Mouse (Mus musculus) hindbrain, embryonic 14.5 days (tissue): ENCODE measurements around the gene Nme6. TPM values are rescaled to one million over a fixed set of nuclear protein-coding genes. Genes with fewer than 3 reads are reported as not detected.
A peak's percentile ranks its signal among the peaks of the same experiment; 100 is the strongest.

ENCODE experiments used
- ATAC-seq: fragments of 200-750 bp; cut with Nextera tagmentation; 2 replicates; pipeline ENCODE4 v1.8.0; 2017; ENCODE audit warnings: moderate number of reproducible peaks, mild to moderate bottlenecking, moderate TSS enrichment, moderate library complexity; ENCODE audit not compliant: low FRiP score
- DNase-seq: peaks from one replicate; pipeline ENCODE4 v3.0.0-alpha.2; 2015; ENCODE audit warnings: low spot score
- H3K27ac ChIP-seq: fragments of 300-500 bp; sonication (generic); 2 replicates; pipeline ENCODE4 v1.5.1; 2014; ENCODE audit warnings: mild to moderate bottlenecking, moderate library complexity
- H3K27me3 ChIP-seq: fragments of 300-500 bp; sonication (generic); 2 replicates; pipeline ENCODE4 v1.6.1; 2014; ENCODE audit warnings: mild to moderate bottlenecking, low read length, mixed read lengths; ENCODE audit not compliant: control insufficient read depth, insufficient read depth
- H3K36me3 ChIP-seq: fragments of 300-500 bp; sonication (generic); replicated peaks from 2 replicates; pipeline ENCODE4 v1.6.1; 2014; ENCODE audit not compliant: control insufficient read depth, insufficient read depth
- H3K4me1 ChIP-seq: fragments of 300-500 bp; sonication (generic); replicated peaks from 2 replicates; pipeline ENCODE4 v1.6.1; 2014; ENCODE audit warnings: antibody characterized with exemption, low read length, mixed read lengths; ENCODE audit not compliant: control insufficient read depth, insufficient read depth
- H3K4me2 ChIP-seq: fragments of 300-500 bp; sonication (generic); replicated peaks from 2 replicates; pipeline ENCODE4 v1.6.1; 2014; ENCODE audit warnings: mild to moderate bottlenecking, moderate library complexity
- H3K4me3 ChIP-seq: fragments of 300-500 bp; sonication (generic); replicated peaks from 2 replicates; pipeline ENCODE4 v1.5.1; 2014; ENCODE audit warnings: mild to moderate bottlenecking, low read length
- H3K9ac ChIP-seq: fragments of 300-500 bp; sonication (generic); 2 replicates; pipeline ENCODE4 v1.6.1; 2014
- H3K9me3 ChIP-seq: fragments of 300-500 bp; sonication (generic); 2 replicates; pipeline ENCODE4 v1.6.1; 2016; ENCODE audit warnings: low read length; ENCODE audit not compliant: control insufficient read depth
- WGBS: fragments of 180-500 bp; shearing (Covaris S2); extraction: QIAGEN DNeasy Blood & Tissue Kit; methylation state at CpG from one replicate; pipeline ENCODE4 v1.1.7; 2014; 5-methylcytosine and 5-hydroxymethylcytosine counted together
- polyA plus RNA-seq: library from polyadenylated mRNA; unstranded; fragments of >200 nt; fragmentation: Nextera tagmentation; extraction: Ambion mirVana; gene quantifications from 2 replicates; pipeline ENCODE4 v1.2.1, GENCODE M21; 2014

The Nme6 gene
- polyA plus RNA-seq, 1 experiment from 2014 or later: 64.3 TPM

DNA sequence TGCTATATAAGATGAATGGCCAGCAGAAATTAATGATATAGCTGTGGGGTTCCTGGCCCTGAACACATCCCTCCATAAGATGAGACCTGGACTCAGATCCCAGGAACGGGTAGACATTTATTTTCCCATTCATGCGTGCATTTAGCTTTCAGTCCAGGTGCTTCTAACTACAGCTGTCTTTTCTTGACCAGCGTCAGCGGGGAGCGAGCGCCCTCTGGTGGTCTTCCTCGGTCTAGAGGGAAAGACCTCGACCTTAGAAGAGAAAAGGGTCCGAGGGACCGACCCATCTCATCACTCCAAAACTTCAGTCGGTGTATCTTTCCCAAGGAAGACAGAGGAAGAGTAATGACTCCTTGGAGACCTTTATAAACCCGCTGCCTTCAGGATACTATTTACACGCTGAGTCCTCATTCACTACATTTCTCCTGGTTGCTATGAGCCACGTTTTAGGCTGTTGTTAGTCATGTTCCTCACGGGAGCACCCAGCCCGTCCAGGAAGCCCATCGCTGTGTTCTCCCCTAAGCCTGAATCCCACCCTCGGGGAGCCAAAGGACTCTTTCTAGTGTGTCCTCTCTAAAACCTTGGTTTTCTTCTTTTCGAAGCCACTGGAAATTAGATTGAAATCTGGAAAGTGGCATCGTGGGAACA, 30.0 kb downstream of the Nme6 start:
- ATAC-seq (peak; percentile 37; the same call in 1 of the 2 replicates), DNase-seq (peak; percentile 89)
- no peaks in the 10 kb centered on the region for H3K36me3 ChIP-seq
- H3K9me3 ChIP-seq: no peaks in the 10 kb centered on the region
- no peaks in the 10 kb centered on the region for H3K4me1 ChIP-seq
- H3K27ac ChIP-seq: no peak overlapping the region
- no peaks in the 10 kb centered on the region for H3K27me3 ChIP-seq
- H3K4me3 ChIP-seq: no peak overlapping the region
- WGBS: 19% methylated on average over 20 of the region's 20 CpGs
- no peak overlapping the region for H3K9ac ChIP-seq
- H3K4me2 ChIP-seq: peak overlapping the region; percentile 38

DNA sequence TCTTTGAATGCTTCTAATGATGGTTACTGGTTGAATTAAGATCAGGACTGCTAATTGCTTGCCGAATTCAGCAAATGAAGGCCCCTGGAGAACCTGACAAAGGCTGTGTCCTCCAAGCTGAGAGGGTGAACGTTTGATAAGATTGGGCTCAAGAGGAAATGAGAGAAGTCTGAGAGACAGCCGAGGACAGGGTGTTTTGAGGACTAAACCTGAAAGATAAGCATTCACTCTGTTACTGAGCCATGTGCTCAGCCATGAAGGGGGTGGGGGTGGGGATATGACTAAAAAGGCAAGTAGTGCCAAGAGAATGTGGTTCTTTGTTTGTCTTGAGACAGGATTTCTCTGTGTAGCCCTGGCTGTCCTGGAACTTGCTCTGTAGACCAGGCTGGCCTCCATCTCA, 30.5 kb downstream of the Nme6 start:
- H3K9me3 ChIP-seq: no peaks in the 10 kb centered on the region
- H3K27ac ChIP-seq: no peak overlapping the region
- no peak for DNase-seq
- no peaks in the 10 kb centered on the region for H3K36me3 ChIP-seq
- 68% methylated on average over 3 of the region's 3 CpGs for WGBS
- no peak for ATAC-seq
- no peaks in the 10 kb centered on the region for H3K27me3 ChIP-seq
- H3K9ac ChIP-seq: no peak overlapping the region
- no peak overlapping the region for H3K4me2 ChIP-seq
- no peak overlapping the region for H3K4me3 ChIP-seq
- H3K4me1 ChIP-seq: no peaks in the 10 kb centered on the region

DNA sequence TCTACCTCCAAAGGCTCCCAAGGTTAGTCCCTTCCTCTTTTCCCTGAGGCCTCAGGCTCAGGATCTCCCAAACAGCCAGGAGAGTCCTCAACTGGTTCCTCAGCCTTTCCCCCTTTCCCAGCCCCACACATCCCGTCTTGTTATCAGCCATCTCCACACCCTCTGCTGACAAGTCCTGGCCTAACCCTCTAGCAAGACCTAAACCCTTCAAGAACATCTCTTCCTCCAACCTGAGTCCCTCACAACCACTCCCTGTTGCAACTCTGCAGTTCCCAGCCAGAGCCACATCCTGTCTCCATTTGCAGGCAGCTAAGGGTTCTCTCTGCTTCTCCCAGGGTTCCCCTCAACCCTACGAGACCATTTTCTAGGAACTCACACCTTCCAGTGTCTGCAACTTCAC, 33.7 kb downstream of the Nme6 start:
- ATAC-seq: no peak
- no peaks in the 10 kb centered on the region for H3K27me3 ChIP-seq
- H3K4me3 ChIP-seq: no peak overlapping the region
- H3K9ac ChIP-seq: no peak overlapping the region
- H3K9me3 ChIP-seq: no peaks in the 10 kb centered on the region
- 75% methylated on average over 2 of the region's 2 CpGs for WGBS
- no peak for DNase-seq
- no peak overlapping the region for H3K27ac ChIP-seq
- no peak overlapping the region for H3K4me2 ChIP-seq
- no peaks in the 10 kb centered on the region for H3K36me3 ChIP-seq
- H3K4me1 ChIP-seq: no peaks in the 10 kb centered on the region

DNA sequence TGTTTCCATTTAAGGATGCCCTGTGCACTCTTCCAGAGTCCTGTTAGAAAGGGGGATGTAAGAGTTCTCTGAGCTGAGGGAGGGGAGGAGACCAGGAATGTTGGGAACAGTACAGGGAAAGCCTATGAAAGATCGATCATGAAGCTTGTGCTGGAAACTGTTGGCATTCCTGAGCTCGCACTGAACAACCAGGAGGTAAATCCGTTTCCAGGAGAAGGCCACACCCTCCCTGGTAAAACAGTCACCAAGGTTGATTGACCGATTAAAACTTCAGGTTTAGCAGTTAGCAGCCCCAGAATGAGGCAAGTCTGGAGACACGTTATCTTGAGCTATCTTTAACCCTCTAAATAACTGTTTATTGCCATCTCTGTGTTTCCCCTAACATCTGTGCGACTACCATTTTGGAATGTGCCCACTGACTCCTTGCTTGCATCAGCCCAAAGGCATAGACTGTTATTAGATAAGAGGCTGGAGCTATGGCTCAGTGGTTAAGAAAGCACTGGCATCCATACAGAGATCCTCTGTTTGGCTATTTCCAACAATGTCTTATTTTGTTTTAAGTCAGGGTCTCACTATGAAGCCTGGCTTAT, 38.5 kb downstream of the Nme6 start:
- no peak for DNase-seq
- Histone ChIP-seq H3K27me3 (no peaks in the 10 kb centered on the region), H3K4me3 (no peak overlapping the region), H3K4me2 (no peak overlapping the region), H3K36me3 (no peaks in the 10 kb centered on the region), H3K9ac (no peak overlapping the region), H3K4me1 (0 out of 2 replicates have a peak, but pooled peaks cover 3% of the 10 kb centered on the region), H3K27ac (no peak overlapping the region), H3K9me3 (no peaks in the 10 kb centered on the region)
- WGBS: 46% methylated on average over 6 of the region's 6 CpGs
- ATAC-seq: no peak

DNA sequence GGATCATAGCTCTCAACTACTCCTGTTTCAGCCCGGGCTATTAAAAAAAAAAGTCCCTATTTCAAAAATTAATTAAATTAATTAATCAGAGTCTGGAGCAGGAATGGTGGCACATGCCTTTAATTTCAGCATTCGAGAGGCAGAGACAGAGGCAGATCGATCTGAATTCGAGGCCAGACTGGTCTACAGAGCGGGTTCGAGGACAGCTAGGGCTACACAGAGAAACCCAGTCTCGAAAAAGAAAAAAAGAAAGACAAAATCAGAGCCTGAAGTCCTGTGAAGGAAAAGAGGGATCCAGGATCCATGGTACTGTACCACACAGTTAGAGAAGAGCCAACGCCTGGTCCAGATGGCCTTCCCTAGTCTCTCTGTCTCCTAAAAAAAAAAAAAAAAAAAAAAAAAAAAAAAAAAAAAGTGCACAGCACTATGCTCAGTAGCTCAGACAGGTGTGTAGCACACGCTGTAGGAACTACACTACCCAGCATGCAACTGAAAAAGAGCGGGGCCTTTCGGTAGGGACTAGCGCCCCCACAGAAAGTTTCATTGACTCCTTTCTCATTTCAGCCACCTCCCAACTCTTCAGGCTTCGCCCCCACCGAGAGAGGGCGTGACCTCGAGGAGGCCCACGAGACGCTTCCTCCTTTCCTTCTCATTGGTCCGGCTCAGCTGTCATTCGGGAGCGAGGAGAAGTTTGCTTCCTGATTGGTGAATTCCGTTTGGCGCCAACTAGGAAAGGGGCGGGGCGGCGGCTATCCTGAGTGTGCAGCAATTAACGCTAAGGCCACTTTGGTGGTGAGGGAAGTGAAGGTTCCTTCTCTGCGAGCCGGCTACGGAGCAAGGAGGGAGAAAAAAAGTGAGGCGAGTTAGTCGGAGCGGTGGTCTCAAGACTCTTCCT, 42.5 kb downstream of the Nme6 start, which contains the start of gene Cdc25a:
Gene Cdc25a (plus strand): TSS at position 783 of the 895 bp plus-strand sequence.
- H3K4me2 ChIP-seq: peak within 1 kb of the TSS; percentile 73
- no peaks in the 10 kb centered on the region for H3K9me3 ChIP-seq
- H3K27me3 ChIP-seq: no peaks in the 10 kb centered on the region
- H3K36me3 ChIP-seq: peaks cover 11% of the 10 kb centered on the region
- H3K27ac ChIP-seq: peak within 1 kb of the TSS; percentile 68
- ATAC-seq: peak; percentile 92
- DNase-seq: peak; percentile 96
- H3K4me3 ChIP-seq: peak within 1 kb of the TSS; percentile 78
- peak within 1 kb of the TSS; percentile 83 for H3K9ac ChIP-seq
- WGBS: 8% methylated on average over 33 of the region's 33 CpGs
- peaks cover 17% of the 10 kb centered on the region; the same call in 1 of the 2 replicates for H3K4me1 ChIP-seq

DNA sequence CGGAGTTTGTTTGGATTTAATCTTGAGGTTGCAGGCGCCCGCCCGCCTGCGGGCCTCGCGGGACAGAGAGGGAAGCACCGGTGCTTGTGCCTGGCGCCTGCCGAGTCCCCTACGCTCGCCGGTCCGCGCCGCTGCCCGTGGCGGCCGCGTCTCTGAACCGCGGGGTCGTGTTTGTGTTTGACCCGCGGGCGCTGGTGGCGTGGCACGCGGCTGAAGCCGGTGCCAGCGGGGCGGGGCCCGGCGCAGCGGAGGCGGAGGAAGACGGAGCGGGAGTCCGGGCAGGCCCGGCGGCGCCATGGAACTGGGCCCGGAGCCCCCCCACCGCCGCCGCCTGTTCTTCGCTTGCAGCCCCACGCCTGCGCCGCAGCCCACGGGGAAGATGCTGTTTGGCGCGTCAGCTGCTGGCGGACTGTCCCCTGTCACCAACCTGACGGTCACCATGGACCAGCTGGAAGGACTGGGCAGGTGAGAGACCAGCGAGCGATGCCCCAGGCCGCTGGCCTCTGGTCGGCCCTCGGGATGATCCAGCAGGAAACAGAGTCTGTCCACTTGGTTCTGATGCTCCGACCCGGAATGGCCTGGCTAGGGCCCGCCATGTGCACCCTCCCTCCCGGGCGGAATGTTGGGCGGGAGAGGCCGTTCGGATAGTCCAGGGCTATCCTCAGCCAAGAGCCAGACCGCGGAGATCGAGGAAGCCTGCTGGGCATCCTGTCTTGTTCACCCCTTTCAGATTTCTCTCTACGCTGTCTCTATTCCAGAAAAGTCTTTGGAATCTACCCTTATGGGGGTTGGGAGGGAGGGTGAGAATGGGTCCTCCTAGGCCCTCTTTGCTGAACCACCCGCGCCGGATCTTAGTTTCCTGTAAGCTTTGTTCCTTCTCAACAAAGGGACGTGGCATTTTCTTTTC, 43.4 kb downstream of the Nme6 start:
- Histone ChIP-seq H3K4me1 (peaks cover 17% of the 10 kb centered on the region; the same call in 1 of the 2 replicates), H3K27me3 (no peaks in the 10 kb centered on the region), H3K4me3 (peak overlapping the region; percentile 78), H3K4me2 (peak overlapping the region; percentile 73), H3K27ac (peak overlapping the region; percentile 68), H3K9me3 (no peaks in the 10 kb centered on the region), H3K36me3 (peaks cover 20% of the 10 kb centered on the region), H3K9ac (peak overlapping the region; percentile 83)
- ATAC-seq (peak; percentile 61), DNase-seq (peak; percentile 48)
- under 1% methylated on average over 72 of the region's 76 CpGs for WGBS

DNA sequence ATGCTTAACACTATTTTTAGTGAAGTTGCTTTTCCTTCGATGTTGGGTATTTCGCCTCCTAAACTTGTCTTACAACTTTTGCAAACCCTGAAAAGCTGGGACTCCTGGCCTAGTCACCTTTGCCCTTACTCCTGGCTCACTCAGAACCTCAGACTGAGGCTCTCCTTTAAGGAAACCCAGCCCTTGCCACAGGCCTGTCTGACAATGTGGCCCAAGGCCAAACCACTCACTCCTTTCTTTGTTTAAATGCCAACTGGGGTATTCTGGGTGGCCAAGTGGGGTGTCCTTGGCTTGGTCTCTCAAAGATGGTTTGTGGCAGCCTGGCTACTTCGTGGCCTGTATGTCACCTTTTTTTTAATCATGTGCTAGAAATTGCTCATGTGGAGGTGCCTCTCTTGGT, 44.2 kb downstream of the Nme6 start:
- Histone ChIP-seq H3K9ac (peak overlapping the region; percentile 83), H3K4me2 (peak overlapping the region; percentile 73), H3K36me3 (peaks cover 28% of the 10 kb centered on the region), H3K27me3 (no peaks in the 10 kb centered on the region), H3K27ac (no peak overlapping the region), H3K9me3 (no peaks in the 10 kb centered on the region), H3K4me3 (peak overlapping the region; percentile 78), H3K4me1 (peaks cover 17% of the 10 kb centered on the region; the same call in 1 of the 2 replicates)
- ATAC-seq: no peak
- 6% methylated on average over 3 of the region's 3 CpGs for WGBS
- no peak for DNase-seq

DNA sequence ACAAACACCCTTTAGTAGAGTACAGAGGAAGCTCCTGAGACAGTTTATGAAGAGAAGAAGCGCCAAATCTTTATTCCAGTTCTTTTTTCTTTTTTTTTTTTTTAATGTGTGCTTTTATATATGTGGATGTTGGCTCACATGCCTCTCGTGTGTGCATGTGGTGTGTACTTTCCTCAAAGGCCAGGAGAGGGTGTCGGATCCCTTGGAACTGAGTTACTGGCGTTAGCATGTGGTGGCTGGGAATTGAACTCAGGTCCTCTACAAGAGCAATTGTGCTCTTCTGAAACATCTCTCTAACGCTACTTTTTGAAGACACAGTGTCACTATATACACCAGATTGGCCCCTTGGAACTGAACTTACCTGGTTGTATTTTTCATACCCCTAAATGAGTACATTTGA, 45.1 kb downstream of the Nme6 start:
- Histone ChIP-seq H3K9ac (no peak overlapping the region), H3K9me3 (no peaks in the 10 kb centered on the region), H3K36me3 (peaks cover 38% of the 10 kb centered on the region), H3K27ac (no peak overlapping the region), H3K4me1 (peaks cover 17% of the 10 kb centered on the region; the same call in 1 of the 2 replicates), H3K4me3 (peak overlapping the region; percentile 78; the same call in 1 of the 2 replicates), H3K27me3 (no peaks in the 10 kb centered on the region), H3K4me2 (peak overlapping the region; percentile 73)
- DNase-seq (no peak), ATAC-seq (no peak)
- 83% methylated on average over 5 of the region's 5 CpGs for WGBS
